In the genomic region with DNA sequence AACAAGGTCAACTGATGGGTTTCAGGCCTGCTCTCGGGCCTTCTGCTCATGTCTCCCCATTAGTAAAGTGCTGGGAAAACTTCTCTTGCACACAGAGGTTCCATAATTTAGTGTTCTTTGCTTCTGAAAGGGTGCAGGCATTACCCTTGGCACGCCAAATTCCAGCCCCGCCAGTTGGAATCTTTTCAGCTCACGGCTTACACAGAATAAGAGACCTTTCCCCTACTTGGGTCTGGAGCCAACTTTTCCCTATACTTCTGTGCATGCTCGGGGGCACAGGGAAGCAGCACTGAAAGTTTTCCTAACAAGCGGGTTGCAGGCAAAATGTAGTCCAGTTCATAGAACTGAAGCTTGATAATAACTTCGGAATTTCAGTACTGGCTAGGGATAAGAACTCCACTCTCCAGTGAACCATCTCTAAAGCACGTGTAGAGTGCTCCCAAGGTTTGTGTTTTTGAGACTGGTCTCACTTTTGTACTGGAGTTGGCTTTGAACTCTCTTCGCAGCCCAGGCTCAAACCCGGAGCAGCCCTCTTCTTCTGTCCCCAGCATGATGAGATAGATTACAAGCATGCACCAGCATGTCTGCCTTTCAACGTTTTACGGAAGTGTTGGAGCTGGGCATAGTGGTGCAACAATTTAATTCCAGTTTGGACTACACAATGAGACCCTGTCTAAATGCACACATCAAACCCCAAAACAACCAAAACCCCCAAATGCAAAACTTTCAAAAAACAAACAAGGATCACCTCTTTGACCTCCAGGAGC, we compare ENCODE assay signal across 8 mouse cellular contexts. TPM values are rescaled to one million over a fixed set of nuclear protein-coding genes. Genes with fewer than 3 reads are reported as not detected.
A peak's percentile ranks its signal among the peaks of the same experiment; 100 is the strongest.
DNase-seq lines count a peak whose midpoint lies in the region; ATAC-seq and TF ChIP-seq lines count a peak whose summit lies in the region.

No protein-coding gene starts in this region.

- H3K27ac ChIP-seq in embryonic facial prominence, embryonic 13.5 days = peak overlapping the region; percentile 84
- H3K27ac ChIP-seq in limb, embryonic 13.5 days = peak overlapping the region; percentile 81
- H3K27ac ChIP-seq in neural tube, embryonic 12.5 days = no peak overlapping the region

- H3K27me3 ChIP-seq in erythroblast, embryonic 14.5 days (ENCODE audit: control insufficient read depth) = no peaks in the 10 kb centered on the region
- H3K27me3 ChIP-seq in E14TG2a.4 (ENCODE audit: insufficient read depth, low read length) = no peaks in the 10 kb centered on the region; the same call in 1 of the 2 replicates
- H3K27me3 ChIP-seq in embryonic facial prominence, embryonic 13.5 days = no peaks in the 10 kb centered on the region
- H3K27me3 ChIP-seq in limb, embryonic 13.5 days = no peaks in the 10 kb centered on the region
- no peaks in the 10 kb centered on the region for H3K27me3 ChIP-seq in neural tube, embryonic 12.5 days (replicated peaks)

- peak overlapping the region; percentile 72 for H3K4me3 ChIP-seq in erythroblast, embryonic 14.5 days (replicated peaks)
- H3K4me3 ChIP-seq in E14TG2a.4 (replicated peaks; ENCODE audit: low read length) = peak overlapping the region; percentile 82
- peak overlapping the region; percentile 66 for H3K4me3 ChIP-seq in embryonic facial prominence, embryonic 13.5 days
- peak overlapping the region; percentile 66 for H3K4me3 ChIP-seq in limb, embryonic 13.5 days
- peak overlapping the region; percentile 54 for H3K4me3 ChIP-seq in neural tube, embryonic 12.5 days

- H3K4me2 ChIP-seq in embryonic facial prominence, embryonic 13.5 days = peak overlapping the region; percentile 81
- peak overlapping the region; percentile 76 for H3K4me2 ChIP-seq in limb, embryonic 13.5 days (replicated peaks)
- H3K4me2 ChIP-seq in neural tube, embryonic 12.5 days (replicated peaks) = peak overlapping the region; percentile 69

- 34% methylated on average over 12 of the region's 12 CpGs for WGBS in embryonic facial prominence, embryonic 13.5 days
- WGBS in limb, embryonic 13.5 days = 42% methylated on average over 12 of the region's 12 CpGs
- WGBS in neural tube, embryonic 12.5 days = 56% methylated on average over 12 of the region's 12 CpGs

- peak; percentile 70 for DNase-seq in heart, postnatal 4 days
- DNase-seq in thymus, postnatal 36 days = no peak

- TF ChIP-seq CTCF in E14TG2a.4 (conservative IDR thresholded peaks at IDR 0.05; ENCODE audit: low read length) = no peak

- H3K9ac ChIP-seq in embryonic facial prominence, embryonic 13.5 days = peak overlapping the region; percentile 72
- H3K9ac ChIP-seq in limb, embryonic 13.5 days = peak overlapping the region; percentile 68
- H3K9ac ChIP-seq in neural tube, embryonic 12.5 days = peak overlapping the region; percentile 69

- peaks cover 10% of the 10 kb centered on the region for H3K36me3 ChIP-seq in erythroblast, embryonic 14.5 days (ENCODE audit: control insufficient read depth)
- H3K36me3 ChIP-seq in E14TG2a.4 (ENCODE audit: insufficient read depth, low read length) = peaks cover 30% of the 10 kb centered on the region
- no peaks in the 10 kb centered on the region for H3K36me3 ChIP-seq in embryonic facial prominence, embryonic 13.5 days
- peaks cover 5% of the 10 kb centered on the region; the same call in 1 of the 2 replicates for H3K36me3 ChIP-seq in limb, embryonic 13.5 days
- H3K36me3 ChIP-seq in neural tube, embryonic 12.5 days = peaks cover 5% of the 10 kb centered on the region; the same call in 1 of the 2 replicates

- peaks cover 36% of the 10 kb centered on the region for H3K4me1 ChIP-seq in erythroblast, embryonic 14.5 days (ENCODE audit: control insufficient read depth)
- H3K4me1 ChIP-seq in E14TG2a.4 (replicated peaks; ENCODE audit: low read depth, low read length) = peaks cover 42% of the 10 kb centered on the region
- peaks cover 18% of the 10 kb centered on the region for H3K4me1 ChIP-seq in embryonic facial prominence, embryonic 13.5 days
- peaks cover 22% of the 10 kb centered on the region for H3K4me1 ChIP-seq in limb, embryonic 13.5 days
- peaks cover 18% of the 10 kb centered on the region for H3K4me1 ChIP-seq in neural tube, embryonic 12.5 days

- no peak for ATAC-seq in erythroblast, adult 5-6 weeks (replicated peaks; ENCODE audit: low FRiP score, poor library complexity, severe bottlenecking)
- ATAC-seq in embryonic facial prominence, embryonic 13.5 days (ENCODE audit: insufficient number of reproducible peaks, insufficient read depth, low FRiP score, low TSS enrichment, low read depth) = no peak
- ATAC-seq in limb, embryonic 13.5 days (ENCODE audit: low FRiP score, low read depth) = peak; percentile 29; the same call in 1 of the 2 replicates
- ATAC-seq in neural tube, embryonic 12.5 days (ENCODE audit: low FRiP score, low read depth) = peak; percentile 8; the same call in 1 of the 2 replicates

- no peaks in the 10 kb centered on the region for H3K9me3 ChIP-seq in erythroblast, embryonic 14.5 days (ENCODE audit: control insufficient read depth, low read length)
- H3K9me3 ChIP-seq in E14TG2a.4 (ENCODE audit: low read length) = no peaks in the 10 kb centered on the region
- H3K9me3 ChIP-seq in embryonic facial prominence, embryonic 13.5 days = no peaks in the 10 kb centered on the region
- H3K9me3 ChIP-seq in limb, embryonic 13.5 days = no peaks in the 10 kb centered on the region
- no peaks in the 10 kb centered on the region for H3K9me3 ChIP-seq in neural tube, embryonic 12.5 days

RNA-seq across cellular contexts. Expression of a gene that starts 0.7 kb away (rescaled TPM):
- 0.06 and 0.25 TPM in 2 replicates for polyA plus RNA-seq in erythroblast, embryonic 14.5 days (2012)
- 1.7 and 4.0 TPM in 2 replicates for total RNA-seq in erythroblast, adult 5-6 weeks (2015; ENCODE audit: low replicate concordance)
- total RNA-seq in erythroblast, adult 5-6 weeks (2017; ENCODE audit: low replicate concordance) = 3.5 and 3.8 TPM in 2 replicates
- 12.6 and 14.1 TPM in 2 replicates for polyA plus RNA-seq in embryonic facial prominence, embryonic 13.5 days (2015; fragmentation: Nextera tagmentation; extraction: Ambion mirVana)
- 100 to 1,000 TPM in 1 of 2 experiments, 10 to 100 TPM in 1; 91.3 to 105 TPM for total RNA-seq in heart, postnatal 4 days (2021)
- polyA plus RNA-seq in limb, embryonic 13.5 days (2015; fragmentation: Nextera tagmentation; extraction: Ambion mirVana) = 15.1 and 17.9 TPM in 2 replicates
- polyA plus RNA-seq in neural tube, embryonic 12.5 days (2016; fragmentation: Nextera tagmentation; extraction: Ambion mirVana) = 5.1 and 6.1 TPM in 2 replicates

RNA-seq across cellular contexts. Expression of a gene that starts 0.8 kb away (rescaled TPM):
- 0.15 and 0.20 TPM in 2 replicates for polyA plus RNA-seq in erythroblast, embryonic 14.5 days (2012)
- total RNA-seq in erythroblast, adult 5-6 weeks (2015; ENCODE audit: low replicate concordance) = 2.1 and 5.6 TPM in 2 replicates
- total RNA-seq in erythroblast, adult 5-6 weeks (2017; ENCODE audit: low replicate concordance) = 0.85 and 6.0 TPM in 2 replicates
- polyA plus RNA-seq in embryonic facial prominence, embryonic 13.5 days (2015; fragmentation: Nextera tagmentation; extraction: Ambion mirVana) = 16.1 and 17.5 TPM in 2 replicates
- 10 to 100 TPM in 1 of 2 experiments, 1 to 10 TPM in 1; 7.6 to 10.2 TPM for total RNA-seq in heart, postnatal 4 days (2021)
- 15.3 and 16.7 TPM in 2 replicates for polyA plus RNA-seq in limb, embryonic 13.5 days (2015; fragmentation: Nextera tagmentation; extraction: Ambion mirVana)
- polyA plus RNA-seq in neural tube, embryonic 12.5 days (2016; fragmentation: Nextera tagmentation; extraction: Ambion mirVana) = 15.7 and 17.2 TPM in 2 replicates

RNA-seq across cellular contexts. Expression of a gene that starts 17.8 kb away (rescaled TPM):
- polyA plus RNA-seq in erythroblast, embryonic 14.5 days (2012) = 0.10 and 0.11 TPM in 2 replicates
- 17.9 and 24.9 TPM in 2 replicates for total RNA-seq in erythroblast, adult 5-6 weeks (2015; ENCODE audit: low replicate concordance)
- 19.8 and 20.2 TPM in 2 replicates for total RNA-seq in erythroblast, adult 5-6 weeks (2017; ENCODE audit: low replicate concordance)
- polyA plus RNA-seq in embryonic facial prominence, embryonic 13.5 days (2015; fragmentation: Nextera tagmentation; extraction: Ambion mirVana) = 21.9 and 24.5 TPM in 2 replicates
- 10 to 100 TPM; 31.2 to 32.5 TPM for total RNA-seq in heart, postnatal 4 days (2021)
- 22.0 and 23.0 TPM in 2 replicates for polyA plus RNA-seq in limb, embryonic 13.5 days (2015; fragmentation: Nextera tagmentation; extraction: Ambion mirVana)
- polyA plus RNA-seq in neural tube, embryonic 12.5 days (2016; fragmentation: Nextera tagmentation; extraction: Ambion mirVana) = 35.8 and 36.7 TPM in 2 replicates

RNA-seq across cellular contexts. Expression of a gene that starts 54.8 kb away (rescaled TPM):
- 0.48 and 0.77 TPM in 2 replicates for polyA plus RNA-seq in erythroblast, embryonic 14.5 days (2012)
- total RNA-seq in erythroblast, adult 5-6 weeks (2015; ENCODE audit: low replicate concordance) = 10.2 and 21.1 TPM in 2 replicates
- 22.2 and 29.0 TPM in 2 replicates for total RNA-seq in erythroblast, adult 5-6 weeks (2017; ENCODE audit: low replicate concordance)
- 58.2 and 64.3 TPM in 2 replicates for polyA plus RNA-seq in embryonic facial prominence, embryonic 13.5 days (2015; fragmentation: Nextera tagmentation; extraction: Ambion mirVana)
- 10 to 100 TPM; 11.5 to 12.9 TPM for total RNA-seq in heart, postnatal 4 days (2021)
- polyA plus RNA-seq in limb, embryonic 13.5 days (2015; fragmentation: Nextera tagmentation; extraction: Ambion mirVana) = 35.8 and 41.3 TPM in 2 replicates
- polyA plus RNA-seq in neural tube, embryonic 12.5 days (2016; fragmentation: Nextera tagmentation; extraction: Ambion mirVana) = 11.6 and 13.7 TPM in 2 replicates

Comparison
In these comparisons a context has a peak if more than half of its experiments do, and no peak if none do; other contexts are left out.
1. ATAC-seq: peak in limb, embryonic 13.5 days (single experiment) and neural tube, embryonic 12.5 days (single experiment); none in erythroblast, adult 5-6 weeks (single experiment) and embryonic facial prominence, embryonic 13.5 days (single experiment).
2. RNA of a gene that starts 0.8 kb away (polyA plus RNA-seq): 16.1 to 17.5 TPM in embryonic facial prominence, embryonic 13.5 days, 15.7 to 17.2 TPM in neural tube, embryonic 12.5 days and 15.3 to 16.7 TPM in limb, embryonic 13.5 days; 0.15 to 0.20 TPM in erythroblast, embryonic 14.5 days; every median in the first group is over 10 times any median in the second.
3. RNA of a gene that starts 17.8 kb away (polyA plus RNA-seq): 35.8 to 36.7 TPM in neural tube, embryonic 12.5 days, 22.0 to 23.0 TPM in limb, embryonic 13.5 days and 21.9 to 24.5 TPM in embryonic facial prominence, embryonic 13.5 days; 0.10 to 0.11 TPM in erythroblast, embryonic 14.5 days; every median in the first group is over 10 times any median in the second.
4. Peak in every context shown above with its lines, with median percentiles within 50 percentile points of each other: H3K4me3 ChIP-seq, H3K4me2 ChIP-seq and H3K9ac ChIP-seq.